Mouse (Mus musculus): ENCODE results near the gene Ccdc158. TPM values are rescaled to one million over a fixed set of nuclear protein-coding genes. Genes with fewer than 3 reads are reported as not detected.

Gene Ccdc158
- total RNA-seq, 2 experiments from 2014 or later = 0.48 to 0.64 TPM

GRCm38 (mm10) chr5:92688569-92688968 is 13.5 kb upstream of the Ccdc158 start:
- DNase-seq (ENCODE audit: low spot score in 2 of 2) = no peak

DNA sequence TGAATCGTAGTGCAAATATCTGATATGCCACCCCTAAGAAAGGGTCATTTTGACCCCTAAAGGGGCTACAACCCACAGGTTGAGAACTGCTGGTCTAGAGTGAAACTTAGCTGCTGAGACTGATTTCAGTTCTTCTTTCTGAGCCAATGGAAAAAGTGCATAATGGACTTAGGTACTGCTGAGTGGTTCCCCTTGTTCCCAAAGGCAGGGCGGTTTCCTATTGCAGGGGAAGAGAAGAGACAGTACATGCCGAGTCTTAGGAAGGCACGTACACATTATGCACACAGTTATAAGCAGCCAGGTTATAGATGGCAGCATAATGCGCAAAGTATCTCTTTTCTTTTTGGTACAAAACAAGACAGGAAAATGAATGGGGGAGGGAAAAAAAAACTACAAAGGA is 13.1 kb upstream of the Ccdc158 start:
- DNase-seq (ENCODE audit: low spot score in 2 of 2) = no peak

DNA sequence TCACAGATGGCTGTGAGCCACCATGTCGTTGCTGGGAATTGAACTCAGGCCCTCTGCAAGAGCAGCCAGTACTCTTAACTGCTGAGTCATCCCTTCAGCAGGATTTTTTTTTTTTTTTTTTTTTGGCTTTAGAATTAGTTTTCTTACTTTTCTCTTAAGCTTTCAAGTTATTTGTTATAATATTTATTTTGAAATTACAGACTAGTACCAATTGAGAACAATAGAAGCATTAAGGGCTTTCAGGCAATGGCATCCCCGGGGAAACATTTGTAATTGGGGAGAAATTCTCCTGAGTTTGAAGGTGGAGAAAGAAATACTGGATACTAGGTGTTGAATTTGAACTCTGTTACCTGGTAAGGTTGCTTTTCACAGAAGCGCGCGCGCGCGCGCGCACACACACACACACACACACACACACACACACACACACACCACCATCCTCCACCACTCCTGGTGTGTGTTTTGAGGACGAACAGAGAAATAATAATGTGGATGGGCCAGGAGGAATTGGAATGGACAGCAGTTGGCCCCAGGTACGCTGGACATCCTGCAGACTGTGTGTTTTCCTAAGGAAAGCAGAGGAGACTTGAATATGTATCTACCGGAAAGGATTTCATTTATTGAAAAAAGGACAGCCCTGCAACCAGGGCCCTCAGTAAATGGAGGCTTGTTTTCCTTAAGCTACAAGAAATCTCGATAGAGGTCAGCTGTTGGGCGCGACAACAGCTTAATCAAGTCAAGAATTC is 9.8 kb upstream of the Ccdc158 start:
- no peak for DNase-seq (ENCODE audit: low spot score in 2 of 2)

DNA sequence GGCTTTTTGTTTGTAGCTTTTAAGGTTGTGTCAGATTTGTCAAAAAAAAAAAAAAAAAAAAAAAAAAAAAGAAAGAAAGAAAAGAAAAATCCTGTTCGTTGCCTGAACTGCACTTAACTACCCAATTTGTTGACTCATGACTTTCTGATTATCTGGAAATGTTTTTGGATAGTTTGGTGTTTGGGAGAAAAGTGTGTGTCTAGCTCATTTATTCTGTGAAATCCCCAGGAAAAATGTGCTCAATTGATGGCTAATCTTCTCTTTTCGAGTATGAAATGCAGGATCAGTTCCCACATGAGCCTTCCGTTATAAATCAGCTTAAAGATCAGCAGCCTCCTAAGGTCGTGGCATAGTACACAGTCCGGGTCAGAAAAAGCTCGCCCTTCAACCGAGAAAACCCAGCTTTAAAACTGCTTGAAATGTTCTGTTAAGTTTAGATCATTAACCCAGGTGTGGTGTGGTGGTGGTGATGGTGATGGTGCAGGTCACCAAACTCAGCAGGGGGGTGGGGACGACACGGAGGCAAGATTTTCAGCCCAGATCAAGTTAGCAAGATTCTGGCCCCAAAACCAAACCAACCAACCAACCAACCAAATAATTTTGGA is 8.9 kb upstream of the Ccdc158 start:
- DNase-seq (ENCODE audit: low spot score in 2 of 2) = no peak

DNA sequence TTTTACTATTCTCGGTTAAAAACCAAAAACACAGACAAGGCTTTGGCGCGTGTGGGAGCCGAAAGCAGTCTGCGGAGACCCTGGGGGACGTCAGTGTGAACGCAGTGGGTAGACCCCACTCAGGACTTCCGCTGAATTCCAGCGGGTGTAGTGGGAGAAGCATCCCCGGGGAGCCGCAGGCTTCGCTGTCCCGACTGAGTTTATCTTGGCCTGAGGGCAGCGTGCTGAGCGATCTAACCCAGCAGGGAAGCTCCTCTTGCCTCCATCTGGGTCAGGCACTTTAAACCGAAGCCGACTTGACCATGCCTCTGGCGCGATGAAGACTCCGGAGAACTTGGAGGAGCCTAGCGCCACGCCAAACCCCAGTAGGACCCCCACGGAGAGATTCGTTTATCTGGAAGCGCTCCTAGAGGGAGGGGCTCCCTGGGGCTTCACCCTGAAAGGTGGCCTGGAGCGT is 8.3 kb upstream of the Ccdc158 start, which contains the start of gene Shroom3:
Gene Shroom3, plus strand, starts transcription at position 85 of the 457 bp plus-strand sequence.
- DNase-seq (ENCODE audit: low spot score in 2 of 2) = no peak

- no peak for DNase-seq (ENCODE audit: low spot score in 2 of 2)
Observed at GRCm38 (mm10) chr5:92682621-92683348, 7.7 kb upstream of the Ccdc158 start.

DNA sequence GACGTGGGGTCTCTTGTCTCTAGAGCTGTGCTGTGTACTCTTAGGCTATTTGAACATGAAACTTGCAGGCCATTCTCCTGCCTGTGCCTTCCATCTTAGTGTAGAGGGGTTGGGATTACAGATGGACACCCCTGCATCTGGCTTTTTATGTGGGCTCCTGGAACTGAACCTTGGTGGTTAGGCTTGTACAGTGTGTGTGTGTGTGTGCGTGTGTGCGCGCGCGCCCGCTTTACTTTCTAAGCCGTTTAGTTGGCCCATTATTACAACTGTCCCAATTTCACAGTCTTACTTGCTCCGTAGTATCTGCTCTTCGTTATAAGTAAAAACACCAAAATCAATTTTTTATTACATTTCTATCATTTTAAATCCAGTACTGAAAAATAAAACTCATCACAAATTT is 6.8 kb upstream of the Ccdc158 start:
- no peak for DNase-seq (ENCODE audit: low spot score in 2 of 2)

GRCm38 (mm10) chr5:92679441-92679840 is 4.4 kb upstream of the Ccdc158 start:
- DNase-seq (ENCODE audit: low spot score in 2 of 2) = no peak

DNA sequence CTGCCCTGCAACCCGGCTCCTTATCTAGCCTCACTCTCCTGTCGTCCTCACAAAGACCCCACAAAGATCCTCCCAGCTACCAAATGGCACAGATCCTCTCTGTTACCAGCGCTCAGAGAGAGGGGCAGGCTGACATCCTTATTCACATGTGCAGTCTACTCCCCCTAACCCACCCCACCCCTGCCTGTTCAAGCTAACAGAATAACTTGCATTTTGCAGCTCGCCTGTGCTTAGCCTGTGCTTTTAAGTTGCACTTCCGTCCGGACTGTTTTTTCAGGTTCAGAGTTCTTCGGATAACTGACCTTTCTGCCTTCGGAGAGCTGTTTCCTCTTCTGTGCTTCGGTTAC is 476 bp upstream of the Ccdc158 start:
- no peak for DNase-seq (ENCODE audit: low spot score in 2 of 2)

DNA sequence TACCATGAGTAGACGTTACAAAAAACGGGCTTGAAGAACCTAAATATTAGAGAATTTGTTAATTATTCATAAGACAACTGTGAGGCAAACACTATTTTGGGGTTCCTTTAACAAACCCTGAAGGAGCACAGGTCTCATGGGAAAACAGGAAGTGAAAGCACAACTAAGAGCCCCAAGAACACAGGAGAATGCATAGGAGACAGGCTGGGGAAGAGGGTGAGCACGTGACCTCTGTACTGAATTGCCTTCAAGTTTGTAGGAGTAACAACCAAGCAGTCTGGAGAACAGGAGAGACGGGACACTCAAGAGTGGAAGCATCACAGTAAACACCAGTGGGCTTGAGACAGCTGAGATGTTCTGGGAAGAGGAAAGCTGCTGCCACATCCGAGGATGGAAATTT is 8.2 kb downstream of the Ccdc158 start:
- DNase-seq (ENCODE audit: low spot score in 2 of 2) = no peak

DNA sequence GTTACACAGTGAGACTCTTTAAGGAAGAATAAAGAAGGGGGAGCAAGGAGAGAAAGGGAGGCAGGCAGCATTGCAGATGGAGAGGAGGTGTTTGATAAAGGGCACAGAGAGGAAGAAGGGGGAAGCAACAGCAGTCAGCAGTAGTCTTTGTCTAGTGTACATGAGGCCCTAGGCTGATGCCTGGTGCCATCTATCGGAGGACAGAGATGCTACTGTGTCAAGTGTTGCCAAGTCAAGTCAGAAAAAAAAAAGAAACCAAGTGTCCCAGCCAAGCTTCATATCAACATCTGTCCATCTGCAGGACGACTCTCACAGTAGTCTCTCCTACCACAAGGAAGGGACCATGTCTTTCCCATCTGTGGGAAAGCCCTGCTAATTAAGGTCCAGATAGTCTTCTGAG is 10.8 kb downstream of the Ccdc158 start:
- DNase-seq (ENCODE audit: low spot score in 2 of 2) = no peak

GRCm38 (mm10) chr5:92656256-92656655 is 18.8 kb downstream of the Ccdc158 start:
- no peak for DNase-seq (ENCODE audit: low spot score in 2 of 2)

- DNase-seq (ENCODE audit: low spot score in 2 of 2) = no peak
Observed at GRCm38 (mm10) chr5:92640861-92641260, 34.2 kb downstream of the Ccdc158 start.

GRCm38 (mm10) chr5:92635891-92636290 is 39.2 kb downstream of the Ccdc158 start:
- no peak for DNase-seq (ENCODE audit: low spot score in 2 of 2)

GRCm38 (mm10) chr5:92634916-92635315 is 40.2 kb downstream of the Ccdc158 start:
- no peak for DNase-seq (ENCODE audit: low spot score in 2 of 2)

GRCm38 (mm10) chr5:92633526-92633925 is 41.5 kb downstream of the Ccdc158 start:
- DNase-seq (ENCODE audit: low spot score in 2 of 2) = no peak

GRCm38 (mm10) chr5:92627896-92628295 is 47.2 kb downstream of the Ccdc158 start:
- DNase-seq (ENCODE audit: low spot score in 2 of 2) = no peak

GRCm38 (mm10) chr5:92621883-92622282 is 53.2 kb downstream of the Ccdc158 start:
- DNase-seq (ENCODE audit: low spot score in 2 of 2) = no peak

DNA sequence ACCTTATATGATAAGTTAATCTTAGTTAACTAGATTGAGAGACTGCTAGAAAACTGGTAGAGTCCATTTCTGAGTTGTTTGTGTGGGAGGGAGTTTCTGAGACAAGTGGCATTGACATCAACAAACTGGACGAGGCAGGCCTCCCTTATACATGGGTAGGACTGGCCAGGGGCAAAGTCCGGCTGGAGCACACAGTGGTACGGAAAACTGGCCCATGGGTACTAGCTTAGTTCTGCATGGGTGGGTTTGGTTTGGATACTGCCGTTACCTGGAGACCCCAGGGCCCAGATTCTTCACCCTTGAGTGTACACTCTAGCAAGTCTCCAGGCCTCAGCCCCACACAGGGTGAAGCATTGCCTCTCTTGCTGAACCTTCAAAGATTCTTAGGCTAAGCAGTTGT is 62.3 kb downstream of the Ccdc158 start:
- DNase-seq (ENCODE audit: low spot score in 2 of 2) = no peak

DNA sequence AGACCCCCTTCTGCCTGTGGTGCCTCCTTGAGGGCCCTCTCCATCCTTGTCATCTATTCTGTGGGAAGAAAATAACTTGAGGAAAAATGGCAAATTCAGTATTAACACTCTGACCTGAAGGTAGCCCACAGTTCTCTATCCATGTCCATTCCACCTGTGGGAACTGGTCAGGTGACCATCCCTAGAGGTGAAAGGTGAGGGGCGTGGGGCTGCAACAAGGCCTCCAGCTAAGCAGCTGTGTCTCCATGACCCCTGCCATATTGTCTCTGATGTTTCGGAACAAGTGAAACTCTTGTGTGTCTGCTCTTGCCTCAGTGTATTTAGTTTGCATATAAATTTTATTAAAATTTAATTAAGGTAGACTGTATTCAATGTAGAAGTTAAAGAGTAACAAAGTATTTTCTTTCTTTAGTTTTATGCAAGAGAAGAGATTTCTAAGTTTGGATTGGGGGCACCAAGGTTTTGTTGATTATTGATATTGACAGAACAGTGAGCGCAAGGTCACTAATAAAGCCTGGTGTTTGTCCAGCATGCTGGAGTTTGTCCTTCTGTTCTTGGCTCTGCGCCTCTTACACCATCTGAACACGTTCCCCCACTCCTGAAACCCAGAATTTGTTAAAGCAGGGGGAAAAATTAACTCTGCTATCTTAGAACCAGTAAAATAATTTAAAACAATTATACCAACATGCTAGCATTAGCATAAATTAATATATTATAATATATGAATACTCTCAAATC is 67.4 kb downstream of the Ccdc158 start:
- DNase-seq (ENCODE audit: low spot score in 2 of 2) = no peak

GRCm38 (mm10) chr5:92604452-92605247 is 70.4 kb downstream of the Ccdc158 start:
- no peak for DNase-seq (ENCODE audit: low spot score in 2 of 2)
